Mouse (Mus musculus) heart, embryonic 13.5 days (tissue): ENCODE results near the gene Enc1. TPM values are rescaled to one million over a fixed set of nuclear protein-coding genes. Genes with fewer than 3 reads are reported as not detected.
A peak's percentile ranks its signal among the peaks of the same experiment; 100 is the strongest.

Experiments
- ATAC-seq: fragments of 200-750 bp; cut with Nextera tagmentation; 2 replicates; pipeline ENCODE4 v1.8.0; 2017; ENCODE audit warnings: moderate TSS enrichment; ENCODE audit not compliant: insufficient number of reproducible peaks, low FRiP score, low TSS enrichment; ENCODE audit errors: extremely low read depth
- H3K27ac ChIP-seq: fragments of 300-500 bp; sonication (generic); replicated peaks from 2 replicates; pipeline ENCODE4 v1.5.1; 2015; ENCODE audit warnings: moderate library complexity, mild to moderate bottlenecking, inconsistent platforms
- H3K27me3 ChIP-seq: fragments of 300-500 bp; sonication (generic); replicated peaks from 2 replicates; pipeline ENCODE4 v1.6.1; 2015; ENCODE audit warnings: mild to moderate bottlenecking, inconsistent platforms
- H3K36me3 ChIP-seq: fragments of 300-500 bp; sonication (generic); 2 replicates; pipeline ENCODE4 v1.6.1; 2015; ENCODE audit warnings: mild to moderate bottlenecking, inconsistent platforms
- H3K4me1 ChIP-seq: fragments of 300-500 bp; sonication (generic); 2 replicates; pipeline ENCODE4 v1.6.1; 2015; ENCODE audit warnings: inconsistent platforms
- H3K4me2 ChIP-seq: fragments of 300-500 bp; sonication (generic); 2 replicates; pipeline ENCODE4 v1.6.1; 2015; ENCODE audit warnings: inconsistent platforms, mild to moderate bottlenecking, moderate library complexity
- H3K4me3 ChIP-seq: fragments of 300-500 bp; sonication (generic); 2 replicates; pipeline ENCODE4 v1.5.1; 2015; ENCODE audit warnings: moderate library complexity, mild to moderate bottlenecking, inconsistent platforms
- H3K9ac ChIP-seq: fragments of 300-500 bp; sonication (generic); 2 replicates; pipeline ENCODE4 v1.6.1; 2015; ENCODE audit warnings: inconsistent platforms, mild to moderate bottlenecking, moderate library complexity
- H3K9me3 ChIP-seq: fragments of 300-500 bp; sonication (generic); 2 replicates; pipeline ENCODE4 v1.6.1; 2016; ENCODE audit warnings: inconsistent platforms
- WGBS: fragments of 180-500 bp; shearing (Covaris S2); methylation state at CpG from one replicate; pipeline ENCODE4 v1.1.7; 2015; ENCODE audit warnings: mixed read lengths; 5-methylcytosine and 5-hydroxymethylcytosine counted together
- polyA plus RNA-seq: library from polyadenylated mRNA; unstranded; fragments of >200 nt; fragmentation: Nextera tagmentation; extraction: Ambion mirVana; gene quantifications from 2 replicates; pipeline ENCODE4 v1.2.1, GENCODE M21; 2015

The Enc1 gene
- polyA plus RNA-seq, 1 experiment from 2014 or later: 4.0 TPM

DNA sequence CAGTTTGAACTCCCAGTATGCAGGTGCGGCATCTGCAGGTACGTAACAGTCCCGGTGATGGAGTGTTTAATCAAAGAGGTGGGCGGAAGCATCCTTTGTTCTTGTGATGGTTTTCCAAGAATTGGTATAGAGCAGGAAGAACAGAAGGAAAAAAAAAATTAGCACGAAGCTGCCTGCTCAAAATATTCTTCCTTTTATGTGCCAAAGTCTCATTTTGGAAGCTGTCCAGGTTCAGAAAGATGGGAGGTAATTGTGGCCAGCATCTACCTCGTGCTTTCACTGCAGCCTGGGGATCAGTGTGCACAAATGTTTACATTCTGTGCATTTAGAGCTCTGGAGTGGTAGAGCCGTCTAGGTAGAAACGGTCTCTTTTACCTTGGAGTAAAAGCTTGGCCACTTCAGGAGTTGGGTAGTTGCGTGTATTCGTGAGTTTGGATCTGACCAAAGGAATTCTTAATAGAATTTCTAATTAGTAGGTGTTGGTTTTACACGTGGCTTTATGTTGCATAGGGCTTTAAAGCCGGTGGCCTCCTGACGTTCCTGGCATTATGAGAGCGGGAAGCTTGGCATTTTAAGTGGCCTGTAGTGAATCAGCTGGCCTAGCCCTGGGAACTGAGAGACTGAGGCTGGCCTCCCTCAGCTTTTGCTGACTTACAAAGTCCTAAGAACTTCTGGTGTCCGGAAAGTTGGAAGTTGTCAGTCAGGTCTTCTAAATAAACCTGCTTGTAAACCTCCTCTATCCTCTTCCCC, 3.2 kb downstream of the Enc1 start:
- 0 out of 2 replicates have a peak overlapping the region, but pooled peaks have one; percentile 12 for H3K27ac ChIP-seq
- H3K27me3 ChIP-seq: no peaks in the 10 kb centered on the region
- peak overlapping the region; percentile 87 for H3K4me3 ChIP-seq
- peaks cover 84% of the 10 kb centered on the region for H3K4me1 ChIP-seq
- peak overlapping the region; percentile 95 for H3K9ac ChIP-seq
- ATAC-seq: no peak
- peak overlapping the region; percentile 85 for H3K4me2 ChIP-seq
- H3K36me3 ChIP-seq: peaks cover 42% of the 10 kb centered on the region
- H3K9me3 ChIP-seq: no peaks in the 10 kb centered on the region
- WGBS: 44% methylated on average over 15 of the region's 15 CpGs

DNA sequence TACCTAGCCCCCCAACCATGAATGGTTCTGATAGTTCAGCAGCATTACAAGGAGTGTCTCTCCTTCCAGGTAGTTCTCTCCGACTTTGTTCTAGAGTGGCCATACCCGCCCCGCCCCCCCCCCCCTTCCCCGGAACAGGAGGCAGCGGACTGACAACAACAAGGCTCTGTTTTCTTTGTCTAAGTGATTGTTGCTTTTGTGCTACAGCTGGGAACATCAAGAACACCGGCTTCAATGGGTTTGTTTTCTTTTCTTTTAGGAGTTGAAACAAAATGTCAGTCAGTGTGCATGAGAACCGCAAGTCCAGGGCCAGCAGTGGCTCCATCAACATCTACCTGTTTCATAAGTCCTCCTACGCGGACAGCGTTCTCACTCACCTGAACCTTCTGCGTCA, 3.8 kb downstream of the Enc1 start:
- no peaks in the 10 kb centered on the region for H3K9me3 ChIP-seq
- ATAC-seq: no peak
- no peak overlapping the region for H3K27ac ChIP-seq
- 61% methylated on average over 11 of the region's 11 CpGs for WGBS
- peak overlapping the region; percentile 87 for H3K4me3 ChIP-seq
- peak overlapping the region; percentile 85 for H3K4me2 ChIP-seq
- peaks cover 85% of the 10 kb centered on the region for H3K4me1 ChIP-seq
- no peaks in the 10 kb centered on the region for H3K27me3 ChIP-seq
- peak overlapping the region; percentile 95 for H3K9ac ChIP-seq
- H3K36me3 ChIP-seq: peaks cover 43% of the 10 kb centered on the region

DNA sequence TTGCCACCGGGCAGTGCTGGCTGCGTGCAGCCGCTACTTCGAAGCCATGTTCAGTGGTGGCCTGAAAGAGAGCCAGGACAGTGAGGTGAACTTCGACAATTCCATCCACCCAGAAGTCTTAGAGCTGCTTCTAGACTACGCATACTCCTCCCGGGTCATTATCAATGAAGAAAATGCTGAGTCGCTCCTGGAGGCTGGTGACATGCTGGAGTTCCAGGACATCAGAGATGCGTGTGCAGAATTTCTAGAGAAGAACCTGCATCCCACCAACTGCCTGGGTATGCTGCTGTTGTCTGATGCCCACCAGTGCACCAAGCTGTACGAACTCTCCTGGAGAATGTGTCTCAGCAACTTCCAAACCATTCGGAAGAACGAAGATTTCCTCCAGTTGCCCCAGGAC, 4.3 kb downstream of the Enc1 start:
- Histone ChIP-seq H3K4me1 (peaks cover 85% of the 10 kb centered on the region), H3K4me3 (peak overlapping the region; percentile 87; the same call in 1 of the 2 replicates), H3K9me3 (no peaks in the 10 kb centered on the region), H3K36me3 (peaks cover 48% of the 10 kb centered on the region), H3K27ac (no peak overlapping the region), H3K9ac (no peak overlapping the region; the same call in 1 of the 2 replicates), H3K27me3 (no peaks in the 10 kb centered on the region), H3K4me2 (peak overlapping the region; percentile 85)
- no peak for ATAC-seq
- 80% methylated on average over 12 of the region's 12 CpGs for WGBS

DNA sequence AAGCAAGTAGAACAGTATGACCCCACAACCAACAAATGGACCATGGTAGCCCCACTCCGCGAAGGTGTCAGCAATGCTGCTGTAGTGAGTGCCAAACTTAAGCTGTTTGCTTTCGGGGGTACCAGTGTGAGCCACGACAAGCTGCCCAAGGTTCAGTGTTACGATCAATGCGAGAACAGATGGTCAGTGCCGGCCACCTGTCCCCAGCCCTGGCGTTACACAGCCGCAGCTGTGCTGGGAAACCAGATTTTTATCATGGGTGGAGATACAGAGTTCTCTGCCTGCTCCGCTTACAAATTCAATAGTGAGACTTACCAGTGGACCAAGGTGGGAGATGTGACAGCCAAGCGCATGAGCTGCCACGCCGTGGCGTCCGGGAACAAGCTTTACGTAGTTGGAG, 5.3 kb downstream of the Enc1 start:
- no peak overlapping the region for H3K4me2 ChIP-seq
- ATAC-seq: no peak

DNA sequence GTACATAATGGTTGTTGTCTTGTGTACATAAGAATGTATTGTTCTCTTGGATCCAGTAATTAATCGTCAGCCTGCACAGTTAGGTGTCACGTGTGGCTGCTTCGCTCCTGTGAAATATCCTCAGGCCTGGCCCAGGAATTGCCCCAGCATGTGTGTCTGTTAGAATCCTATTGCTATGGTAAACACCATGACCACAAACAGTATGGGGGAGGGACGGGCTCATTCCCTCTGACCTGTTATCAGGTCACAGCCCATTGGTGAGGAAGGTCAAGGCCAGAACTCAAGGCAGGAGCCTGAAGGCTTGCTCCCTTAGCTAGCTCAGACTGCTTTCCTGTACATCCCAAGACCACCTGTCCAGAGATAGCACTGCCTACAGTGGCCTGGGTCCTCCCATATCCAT, 6.8 kb downstream of the Enc1 start:
- no peak overlapping the region for H3K27ac ChIP-seq
- H3K27me3 ChIP-seq: no peaks in the 10 kb centered on the region
- peak overlapping the region; percentile 26; the same call in 1 of the 2 replicates for H3K4me2 ChIP-seq
- 0 out of 2 replicates have a peak overlapping the region, but pooled peaks have one; percentile 44 for H3K9ac ChIP-seq
- no peak for ATAC-seq
- no peak overlapping the region for H3K4me3 ChIP-seq
- WGBS: 72% methylated on average over 4 of the region's 4 CpGs
- peaks cover 74% of the 10 kb centered on the region for H3K36me3 ChIP-seq
- H3K4me1 ChIP-seq: peaks cover 80% of the 10 kb centered on the region
- H3K9me3 ChIP-seq: no peaks in the 10 kb centered on the region

More for the DNA sequence above, 5.3 kb downstream of the Enc1 start:
- H3K4me3 ChIP-seq: no peak overlapping the region
- no peaks in the 10 kb centered on the region for H3K27me3 ChIP-seq
- no peak overlapping the region for H3K27ac ChIP-seq
- WGBS: 85% methylated on average over 16 of the region's 16 CpGs
- H3K9ac ChIP-seq: 0 out of 2 replicates have a peak overlapping the region, but pooled peaks have one; percentile 7
- H3K36me3 ChIP-seq: peaks cover 58% of the 10 kb centered on the region
- no peaks in the 10 kb centered on the region for H3K9me3 ChIP-seq
- peaks cover 83% of the 10 kb centered on the region for H3K4me1 ChIP-seq

DNA sequence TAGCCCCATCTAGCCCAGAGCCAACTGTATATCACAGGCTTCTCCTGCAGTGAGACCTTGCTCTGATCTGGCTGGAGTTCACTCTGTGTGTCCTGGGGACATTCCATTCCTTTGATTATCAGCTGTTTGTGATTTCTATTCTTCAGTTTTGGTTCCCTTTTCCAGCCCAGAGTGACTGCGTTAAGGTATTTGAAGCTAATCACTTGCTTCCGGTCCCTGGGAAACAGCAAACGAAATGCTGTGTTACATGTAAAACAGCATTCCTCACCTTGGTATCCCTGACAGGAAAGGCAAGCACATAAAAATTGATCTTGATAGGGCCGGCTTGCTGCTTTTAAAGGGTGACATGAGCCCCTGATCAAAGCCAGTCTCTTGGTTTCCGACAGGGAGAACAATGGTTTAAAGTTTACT, 8.2 kb downstream of the Enc1 start:
- peak overlapping the region; percentile 27 for H3K4me2 ChIP-seq
- no peaks in the 10 kb centered on the region for H3K27me3 ChIP-seq
- H3K4me3 ChIP-seq: no peak overlapping the region
- peak overlapping the region; percentile 62 for H3K27ac ChIP-seq
- H3K9me3 ChIP-seq: no peaks in the 10 kb centered on the region
- ATAC-seq: no peak
- H3K4me1 ChIP-seq: peaks cover 76% of the 10 kb centered on the region
- 29% methylated on average over 5 of the region's 5 CpGs for WGBS
- peaks cover 79% of the 10 kb centered on the region for H3K36me3 ChIP-seq
- no peak overlapping the region for H3K9ac ChIP-seq

DNA sequence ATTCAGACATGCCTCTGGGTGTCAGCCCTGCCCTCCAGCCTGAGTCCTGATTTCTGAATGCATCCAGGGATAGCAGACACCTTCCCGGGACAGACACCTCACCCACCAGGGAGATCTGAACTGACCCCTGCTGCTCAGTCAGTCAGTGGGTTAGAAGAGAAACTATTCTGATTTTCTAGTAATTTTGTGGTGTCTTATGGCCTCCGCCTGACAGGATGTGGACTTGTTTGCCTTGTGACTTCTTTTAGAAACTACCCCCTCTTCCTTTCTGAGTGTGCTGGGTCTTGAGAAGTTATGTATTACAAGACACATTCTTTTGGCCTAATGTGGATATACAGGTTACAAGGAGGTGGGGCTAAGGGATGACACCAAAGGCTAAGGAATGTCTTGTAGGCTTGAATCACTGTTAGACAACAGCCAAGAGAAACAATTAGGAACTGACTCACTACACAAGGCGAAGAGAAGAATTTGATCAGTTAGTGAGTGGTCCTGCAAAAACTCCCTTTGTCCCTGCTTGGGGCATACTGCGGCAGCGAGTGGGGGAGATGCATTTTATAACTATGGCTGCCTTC, 8.7 kb downstream of the Enc1 start:
- Histone ChIP-seq H3K27ac (peak overlapping the region; percentile 62), H3K9ac (no peak overlapping the region), H3K4me3 (no peak overlapping the region), H3K4me2 (peak overlapping the region; percentile 27), H3K36me3 (peaks cover 79% of the 10 kb centered on the region), H3K9me3 (no peaks in the 10 kb centered on the region), H3K4me1 (peaks cover 70% of the 10 kb centered on the region), H3K27me3 (no peaks in the 10 kb centered on the region)
- ATAC-seq: no peak
- 65% methylated on average over 5 of the region's 5 CpGs for WGBS

DNA sequence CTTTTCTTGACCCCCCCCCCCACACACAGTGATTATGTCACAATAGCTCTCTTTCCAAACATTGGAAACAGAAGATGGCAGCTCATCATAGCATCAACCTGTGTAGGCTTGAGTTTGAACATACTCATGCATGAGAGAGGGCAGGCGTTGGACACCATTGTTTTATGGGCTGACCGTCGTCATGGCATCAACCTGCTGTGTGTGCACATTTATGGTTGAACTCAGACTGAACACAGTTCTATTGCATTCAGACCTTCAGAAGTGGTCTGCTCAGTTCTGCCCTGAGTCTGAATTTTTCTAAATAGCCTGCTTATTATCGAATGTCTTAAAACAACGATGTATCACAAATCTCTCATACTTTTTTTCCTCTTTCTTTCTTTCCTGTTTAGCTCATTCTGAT, 9.2 kb downstream of the Enc1 start:
- no peak overlapping the region for H3K4me3 ChIP-seq
- no peak for ATAC-seq
- H3K4me2 ChIP-seq: no peak overlapping the region
- H3K36me3 ChIP-seq: peaks cover 76% of the 10 kb centered on the region
- H3K4me1 ChIP-seq: peaks cover 65% of the 10 kb centered on the region
- H3K27ac ChIP-seq: peak overlapping the region; percentile 62; the same call in 1 of the 2 replicates
- H3K27me3 ChIP-seq: no peaks in the 10 kb centered on the region
- no peaks in the 10 kb centered on the region for H3K9me3 ChIP-seq
- H3K9ac ChIP-seq: no peak overlapping the region
- WGBS: 90% methylated on average over 5 of the region's 5 CpGs

DNA sequence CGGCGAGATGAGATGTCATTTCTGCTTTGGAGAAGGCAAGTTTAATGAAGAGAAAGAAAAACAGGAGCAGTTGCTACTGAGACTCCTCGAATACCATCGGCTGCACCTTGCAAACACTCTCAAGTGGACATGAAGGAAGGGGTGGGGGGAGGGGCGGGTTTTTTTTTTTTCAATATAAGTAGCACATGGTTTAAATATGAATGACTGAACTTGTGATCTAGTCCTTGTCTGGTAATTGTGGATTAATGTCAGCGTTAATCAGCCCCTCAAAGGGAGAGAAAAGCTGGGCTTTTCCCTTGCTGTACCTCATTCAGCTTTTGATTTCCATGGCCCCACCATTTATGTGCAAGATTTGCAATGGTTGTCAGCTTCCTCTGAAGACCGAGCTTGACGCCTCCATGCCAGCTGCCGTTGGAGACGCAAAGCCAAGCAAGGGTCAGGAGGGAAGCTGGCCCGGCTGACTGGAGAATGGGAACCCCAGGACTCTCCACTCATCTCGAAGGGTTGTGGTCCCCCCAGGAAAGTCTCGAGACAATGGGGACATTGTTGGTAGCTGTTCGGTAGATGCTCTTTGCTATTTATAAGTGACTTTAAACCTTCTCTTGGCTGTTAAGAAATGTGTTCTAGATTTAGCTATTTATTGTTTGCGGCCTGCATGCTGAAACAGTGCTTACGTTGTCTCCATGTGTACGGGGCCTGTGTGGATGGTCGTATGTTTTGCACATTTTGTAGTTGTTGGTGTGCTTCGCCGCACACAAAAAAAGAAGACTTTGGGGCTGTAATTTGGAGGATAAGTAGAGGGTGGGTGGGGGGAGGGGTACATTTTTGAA, 9.9 kb downstream of the Enc1 start:
- H3K9ac ChIP-seq: no peak overlapping the region
- ATAC-seq: no peak
- no peaks in the 10 kb centered on the region for H3K9me3 ChIP-seq
- H3K27me3 ChIP-seq: no peaks in the 10 kb centered on the region
- no peak overlapping the region for H3K4me2 ChIP-seq
- H3K4me1 ChIP-seq: peaks cover 59% of the 10 kb centered on the region
- no peak overlapping the region for H3K4me3 ChIP-seq
- no peak overlapping the region for H3K27ac ChIP-seq
- 82% methylated on average over 20 of the region's 20 CpGs for WGBS
- peaks cover 70% of the 10 kb centered on the region for H3K36me3 ChIP-seq

DNA sequence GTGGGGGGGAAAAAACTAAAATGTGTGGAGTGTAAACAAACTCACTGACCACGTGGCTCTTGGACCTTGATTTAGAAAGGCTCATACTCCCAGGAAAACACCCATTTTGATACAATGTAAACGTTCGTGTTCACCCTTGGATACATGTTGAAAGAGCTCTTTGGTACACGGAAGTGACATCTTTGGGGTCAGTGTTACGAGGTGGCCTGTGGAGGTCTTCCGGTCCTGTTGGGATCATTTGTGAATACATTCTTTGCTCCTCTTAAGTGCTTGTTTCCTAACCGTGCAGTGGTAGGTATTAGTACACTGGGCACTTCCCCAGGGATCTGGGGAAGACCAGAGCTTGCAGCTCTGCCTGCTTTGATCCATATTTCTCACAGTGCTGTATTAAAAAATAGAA, 10.8 kb downstream of the Enc1 start:
- H3K4me2 ChIP-seq: no peak overlapping the region
- peaks cover 60% of the 10 kb centered on the region for H3K4me1 ChIP-seq
- WGBS: 79% methylated on average over 7 of the region's 7 CpGs

DNA sequence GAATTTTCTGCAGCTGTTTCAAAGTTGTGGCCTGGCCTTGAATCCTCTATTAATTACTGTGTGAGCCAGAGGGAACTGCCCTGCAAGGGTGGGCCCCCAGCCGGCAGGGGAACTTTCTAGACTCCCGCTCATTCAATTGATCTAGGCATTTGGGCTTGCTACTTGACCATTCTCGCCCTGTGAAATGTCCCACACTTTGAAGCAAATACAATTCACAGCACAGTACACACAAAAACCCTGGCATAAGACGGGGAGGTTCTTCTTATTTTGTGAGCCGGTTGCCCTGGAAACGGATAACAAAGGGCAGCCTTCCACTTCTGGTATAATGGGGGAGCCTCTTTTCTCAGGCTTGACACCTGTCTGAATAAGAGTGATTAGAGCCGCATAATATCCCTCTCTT, 11.6 kb downstream of the Enc1 start:
- peaks cover 57% of the 10 kb centered on the region for H3K4me1 ChIP-seq
- H3K27me3 ChIP-seq: no peaks in the 10 kb centered on the region
- H3K4me3 ChIP-seq: no peak overlapping the region
- H3K4me2 ChIP-seq: no peak overlapping the region
- peaks cover 53% of the 10 kb centered on the region for H3K36me3 ChIP-seq
- H3K9me3 ChIP-seq: no peaks in the 10 kb centered on the region
- no peak for ATAC-seq
- no peak overlapping the region for H3K9ac ChIP-seq
- WGBS: 67% methylated on average over 7 of the region's 7 CpGs
- no peak overlapping the region for H3K27ac ChIP-seq

More for the DNA sequence above, 10.8 kb downstream of the Enc1 start:
- no peak overlapping the region for H3K9ac ChIP-seq
- H3K36me3 ChIP-seq: peaks cover 60% of the 10 kb centered on the region
- no peaks in the 10 kb centered on the region for H3K27me3 ChIP-seq
- H3K9me3 ChIP-seq: no peaks in the 10 kb centered on the region
- ATAC-seq: no peak
- H3K27ac ChIP-seq: no peak overlapping the region
- H3K4me3 ChIP-seq: no peak overlapping the region
